Mouse (Mus musculus) C2C12 (cell line): ENCODE results near the gene Tas2r119.
A peak's percentile ranks its signal among the peaks of the same experiment; 100 is the strongest.

Experiments
- CEBPB ChIP-seq: IDR thresholded peaks from one replicate; pipeline ENCODE4 v1.6.1; 2011; ENCODE audit warnings: low read depth, mild to moderate bottlenecking, control low read depth, moderate library complexity
- CTCF ChIP-seq: IDR thresholded peaks from one replicate; pipeline ENCODE4 v1.5.1; 2011; ENCODE audit not compliant: control insufficient read depth, insufficient read depth, insufficient read length
- FOSL1 ChIP-seq: IDR thresholded peaks from one replicate; pipeline ENCODE4 v1.8.0; 2011; ENCODE audit warnings: mild to moderate bottlenecking, low read length; ENCODE audit not compliant: poor library complexity, insufficient read depth, severe bottlenecking
- MAX ChIP-seq: IDR thresholded peaks from one replicate; pipeline ENCODE4 v1.6.1; 2011; ENCODE audit warnings: mild to moderate bottlenecking, control low read depth
- MYOD1 ChIP-seq: IDR thresholded peaks from one replicate; pipeline ENCODE4 v1.6.1; 2011; ENCODE audit warnings: low read depth; ENCODE audit not compliant: control insufficient read depth, insufficient read length
- MYOG ChIP-seq: IDR thresholded peaks from one replicate; pipeline ENCODE4 v1.6.1; 2011; ENCODE audit not compliant: control insufficient read depth, insufficient read length; ENCODE audit errors: extremely low read depth
- USF1 ChIP-seq: IDR thresholded peaks from one replicate; pipeline ENCODE4 v1.6.1; 2011; ENCODE audit warnings: low read depth, mild to moderate bottlenecking, control low read depth, moderate library complexity

- TF ChIP-seq CTCF, result no peak
- no peak for TF ChIP-seq CEBPB
- TF ChIP-seq MAX, result no peak
- peak; percentile 10 for TF ChIP-seq MYOD1
- TF ChIP-seq FOSL1, result no peak
- TF ChIP-seq USF1, result no peak
- no peak for TF ChIP-seq MYOG
Measured at GRCm38 (mm10) chr15:32180010-32180725, 3.1 kb downstream of the Tas2r119 start.
